Mouse (Mus musculus) forebrain, embryonic 11.5 days (tissue): Measurements from ENCODE around the gene C2cd2l. TPM values are rescaled to one million over a fixed set of nuclear protein-coding genes. Genes with fewer than 3 reads are reported as not detected.
A peak's percentile ranks its signal among the peaks of the same experiment; 100 is the strongest.
"Not testable (repeated sequence)": the region's sequence is repeated elsewhere in the genome, so short reads cannot be mapped to it uniquely, and the experiment has no call there.

Experiments used
- ATAC-seq: fragments of 200-750 bp; cut with Nextera tagmentation; replicated peaks from 2 replicates; pipeline ENCODE4 v1.8.0; 2017; ENCODE audit warnings: moderate TSS enrichment; ENCODE audit not compliant: low FRiP score
- DNase-seq: peaks from one replicate; pipeline ENCODE4 v3.0.0-alpha.2; 2017; ENCODE audit warnings: low spot score
- H3K27ac ChIP-seq: fragments of 300-500 bp; sonication (generic); 2 replicates; pipeline ENCODE4 v1.5.1; 2014; ENCODE audit warnings: low read depth, low read length
- H3K27me3 ChIP-seq: fragments of 300-500 bp; sonication (generic); 2 replicates; pipeline ENCODE4 v1.6.1; 2014; ENCODE audit warnings: mild to moderate bottlenecking, low read length, mixed read lengths; ENCODE audit not compliant: control insufficient read depth, insufficient read depth
- H3K36me3 ChIP-seq: fragments of 300-500 bp; sonication (generic); 2 replicates; pipeline ENCODE4 v1.6.1; 2014; ENCODE audit warnings: mild to moderate bottlenecking, low read length, moderate library complexity, mixed read lengths; ENCODE audit not compliant: control insufficient read depth, insufficient read depth
- H3K4me1 ChIP-seq: fragments of 300-500 bp; sonication (generic); replicated peaks from 2 replicates; pipeline ENCODE4 v1.6.1; 2014; ENCODE audit warnings: low read length, mixed read lengths; ENCODE audit not compliant: control insufficient read depth, insufficient read depth
- H3K4me2 ChIP-seq: fragments of 300-500 bp; sonication (generic); 2 replicates; pipeline ENCODE4 v1.6.1; 2014; ENCODE audit warnings: low read depth, mild to moderate bottlenecking, low read length, moderate library complexity, mixed read lengths; ENCODE audit not compliant: severe bottlenecking
- H3K4me3 ChIP-seq: fragments of 300-500 bp; sonication (generic); 2 replicates; pipeline ENCODE4 v1.5.1; 2014; ENCODE audit warnings: low read depth, low read length
- H3K9ac ChIP-seq: fragments of 300-500 bp; sonication (generic); 2 replicates; pipeline ENCODE4 v1.6.1; 2014; ENCODE audit warnings: low read length
- H3K9me3 ChIP-seq: fragments of 300-500 bp; sonication (generic); 2 replicates; pipeline ENCODE4 v1.6.1; 2016; ENCODE audit warnings: low read length, mixed read lengths; ENCODE audit not compliant: control insufficient read depth
- WGBS: fragments of 180-500 bp; shearing (Covaris S2); extraction: QIAGEN DNeasy Blood & Tissue Kit; methylation state at CpG from one replicate; pipeline ENCODE4 v1.1.7; 2014; 5-methylcytosine and 5-hydroxymethylcytosine counted together
- polyA plus RNA-seq: library from polyadenylated mRNA; unstranded; fragments of >200 nt; fragmentation: Nextera tagmentation; extraction: Ambion mirVana; gene quantifications from 2 replicates; pipeline ENCODE4 v1.2.1, GENCODE M21; 2014

Gene C2cd2l
- polyA plus RNA-seq, 1 experiment from 2014 or later, result 12.2 TPM

DNA sequence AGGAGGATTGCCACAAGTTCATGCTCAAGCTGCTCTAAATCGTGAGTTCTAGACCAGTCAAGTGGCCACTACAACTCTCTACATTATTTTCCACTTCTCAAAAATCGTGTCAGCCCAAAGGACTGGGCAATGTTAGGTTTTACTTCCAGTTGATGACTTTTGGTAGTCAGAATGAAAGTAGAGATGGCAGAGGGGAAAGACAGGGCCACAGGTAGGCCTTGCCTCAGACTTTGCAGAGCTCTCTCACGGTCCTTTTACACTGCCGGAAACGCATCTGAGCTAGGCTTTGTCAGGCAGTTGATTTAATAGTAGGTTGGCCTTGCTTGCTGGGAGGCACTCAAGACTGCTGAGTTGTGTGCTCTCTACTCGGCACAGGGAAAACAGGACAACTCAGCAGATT, 4.1 kb upstream of the C2cd2l start:
- DNase-seq, result no peak
- H3K27ac ChIP-seq, result no peak overlapping the region

GRCm38 (mm10) chr9:44323656-44324055, 3.6 kb upstream of the C2cd2l start:
- not testable (repeated sequence) for H3K4me2 ChIP-seq, H3K9me3 ChIP-seq, H3K27ac ChIP-seq, H3K9ac ChIP-seq, H3K36me3 ChIP-seq, H3K27me3 ChIP-seq, H3K4me3 ChIP-seq, ATAC-seq, DNase-seq
- WGBS, result 75% methylated on average over 4 of the region's 4 CpGs
- peaks cover 13% of the 10 kb centered on the region; the same call in 1 of the 2 replicates for H3K4me1 ChIP-seq

More for the DNA sequence above, 4.1 kb upstream of the C2cd2l start:
- ATAC-seq, result no peak
- H3K4me2 ChIP-seq, result no peak overlapping the region
- H3K4me1 ChIP-seq, result peaks cover 9% of the 10 kb centered on the region; the same call in 1 of the 2 replicates
- no peaks in the 10 kb centered on the region for H3K27me3 ChIP-seq
- no peak overlapping the region for H3K4me3 ChIP-seq
- no peaks in the 10 kb centered on the region for H3K36me3 ChIP-seq
- H3K9me3 ChIP-seq, result no peaks in the 10 kb centered on the region
- no peak overlapping the region for H3K9ac ChIP-seq
- 86% methylated on average over 6 of the region's 6 CpGs for WGBS

DNA sequence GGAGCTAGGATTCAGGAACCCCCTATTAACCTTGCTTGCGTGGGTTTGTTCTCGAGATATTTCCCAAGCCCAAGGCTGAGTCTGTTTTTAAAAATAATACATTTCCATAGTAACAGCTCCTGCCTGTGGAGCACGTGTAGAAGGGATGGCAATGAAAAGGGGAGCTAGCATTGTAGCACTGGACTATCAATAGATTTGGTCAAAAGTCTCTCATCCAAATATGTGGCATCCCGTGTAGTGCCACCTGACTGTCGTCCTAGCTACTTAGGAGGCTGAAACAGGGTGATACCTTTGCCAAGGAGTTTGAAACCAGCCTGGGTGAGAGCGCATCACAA, 681 bp upstream of the C2cd2l start:
- Histone ChIP-seq H3K36me3 (peaks cover 2% of the 10 kb centered on the region; the same call in 1 of the 2 replicates), H3K27ac (no peak overlapping the region), H3K27me3 (no peaks in the 10 kb centered on the region), H3K4me2 (peak overlapping the region; percentile 56), H3K9me3 (no peaks in the 10 kb centered on the region), H3K4me1 (peaks cover 18% of the 10 kb centered on the region; the same call in 1 of the 2 replicates), H3K4me3 (peak overlapping the region; percentile 92), H3K9ac (peak overlapping the region; percentile 87)
- 30% methylated on average over 6 of the region's 6 CpGs for WGBS
- DNase-seq, result no peak
- no peak for ATAC-seq

- Histone ChIP-seq H3K27ac (peak overlapping the region; percentile 18; the same call in 1 of the 2 replicates), H3K4me3 (peak overlapping the region; percentile 92), H3K36me3 (peaks cover 4% of the 10 kb centered on the region; the same call in 1 of the 2 replicates), H3K4me2 (peak overlapping the region; percentile 94), H3K9me3 (no peaks in the 10 kb centered on the region), H3K27me3 (no peaks in the 10 kb centered on the region), H3K9ac (peak overlapping the region; percentile 87), H3K4me1 (peaks cover 16% of the 10 kb centered on the region; the same call in 1 of the 2 replicates)
- WGBS, result 2% methylated on average over 37 of the region's 37 CpGs
- ATAC-seq (no peak), DNase-seq (peak; percentile 69)
These were observed 789 bp downstream of the C2cd2l start for GRCm38 (mm10) chr9:44319105-44319886.

- H3K4me2 ChIP-seq, result peak overlapping the region; percentile 94
- peak overlapping the region; percentile 92; the same call in 1 of the 2 replicates for H3K4me3 ChIP-seq
- 19% methylated on average over 3 of the region's 3 CpGs for WGBS
- peaks cover 16% of the 10 kb centered on the region; the same call in 1 of the 2 replicates for H3K4me1 ChIP-seq
- ATAC-seq, result no peak
- H3K27me3 ChIP-seq, result no peaks in the 10 kb centered on the region
- DNase-seq, result peak; percentile 32
- H3K9ac ChIP-seq, result no peak overlapping the region
- peaks cover 4% of the 10 kb centered on the region; the same call in 1 of the 2 replicates for H3K36me3 ChIP-seq
- no peak overlapping the region for H3K27ac ChIP-seq
- no peaks in the 10 kb centered on the region for H3K9me3 ChIP-seq
These were observed 1.3 kb downstream of the C2cd2l start for GRCm38 (mm10) chr9:44318826-44319095.

- Histone ChIP-seq H3K4me3 (peak overlapping the region; percentile 92), H3K4me2 (peak overlapping the region; percentile 94; the same call in 1 of the 2 replicates), H3K27ac (no peak overlapping the region), H3K36me3 (peaks cover 7% of the 10 kb centered on the region; the same call in 1 of the 2 replicates), H3K4me1 (peaks cover 16% of the 10 kb centered on the region; the same call in 1 of the 2 replicates), H3K27me3 (no peaks in the 10 kb centered on the region), H3K9me3 (no peaks in the 10 kb centered on the region), H3K9ac (no peak overlapping the region)
- ATAC-seq (no peak), DNase-seq (no peak)
- 51% methylated on average over 5 of the region's 5 CpGs for WGBS
These were observed 1.8 kb downstream of the C2cd2l start for GRCm38 (mm10) chr9:44318076-44318825.

GRCm38 (mm10) chr9:44317452-44317851, 2.6 kb downstream of the C2cd2l start:
- H3K27me3 ChIP-seq, result no peaks in the 10 kb centered on the region
- DNase-seq (no peak), ATAC-seq (no peak)
- no peak overlapping the region for H3K27ac ChIP-seq
- H3K9me3 ChIP-seq, result no peaks in the 10 kb centered on the region
- no peak overlapping the region for H3K9ac ChIP-seq
- no peak overlapping the region for H3K4me2 ChIP-seq
- H3K36me3 ChIP-seq, result peaks cover 7% of the 10 kb centered on the region; the same call in 1 of the 2 replicates
- 78% methylated on average over 4 of the region's 4 CpGs for WGBS
- H3K4me3 ChIP-seq, result no peak overlapping the region
- H3K4me1 ChIP-seq, result peaks cover 16% of the 10 kb centered on the region; the same call in 1 of the 2 replicates

DNA sequence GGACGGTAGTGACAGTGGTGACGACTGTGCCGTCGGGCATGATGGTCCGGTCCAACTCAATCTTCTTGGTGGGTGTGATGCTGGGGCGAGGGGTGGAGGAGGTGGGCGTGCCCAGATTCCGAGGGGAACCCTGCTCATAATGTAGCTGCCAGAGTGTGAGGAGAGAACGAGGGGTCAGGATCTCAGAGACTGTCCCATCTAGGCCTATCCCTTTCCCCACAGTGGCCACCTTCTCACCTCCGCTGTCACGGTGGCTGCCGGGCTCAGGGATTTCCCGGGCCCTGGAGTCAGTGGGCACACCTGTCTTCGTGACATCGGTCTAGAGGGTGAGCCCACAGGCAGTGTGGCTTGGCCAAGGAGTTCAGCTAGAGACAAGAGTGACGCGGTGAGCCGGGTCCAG, 5.2 kb downstream of the C2cd2l start:
- peaks cover 7% of the 10 kb centered on the region; the same call in 1 of the 2 replicates for H3K36me3 ChIP-seq
- WGBS, result 92% methylated on average over 18 of the region's 18 CpGs
- H3K4me1 ChIP-seq, result peaks cover 25% of the 10 kb centered on the region; the same call in 1 of the 2 replicates

More for the DNA sequence above, 5.2 kb downstream of the C2cd2l start:
- no peak for DNase-seq
- Histone ChIP-seq H3K9me3 (no peaks in the 10 kb centered on the region), H3K4me3 (no peak overlapping the region), H3K9ac (no peak overlapping the region), H3K4me2 (no peak overlapping the region), H3K27ac (no peak overlapping the region), H3K27me3 (no peaks in the 10 kb centered on the region)
- ATAC-seq, result no peak
